ENCODE assay signal across 8 mouse cellular contexts in the genomic region with DNA sequence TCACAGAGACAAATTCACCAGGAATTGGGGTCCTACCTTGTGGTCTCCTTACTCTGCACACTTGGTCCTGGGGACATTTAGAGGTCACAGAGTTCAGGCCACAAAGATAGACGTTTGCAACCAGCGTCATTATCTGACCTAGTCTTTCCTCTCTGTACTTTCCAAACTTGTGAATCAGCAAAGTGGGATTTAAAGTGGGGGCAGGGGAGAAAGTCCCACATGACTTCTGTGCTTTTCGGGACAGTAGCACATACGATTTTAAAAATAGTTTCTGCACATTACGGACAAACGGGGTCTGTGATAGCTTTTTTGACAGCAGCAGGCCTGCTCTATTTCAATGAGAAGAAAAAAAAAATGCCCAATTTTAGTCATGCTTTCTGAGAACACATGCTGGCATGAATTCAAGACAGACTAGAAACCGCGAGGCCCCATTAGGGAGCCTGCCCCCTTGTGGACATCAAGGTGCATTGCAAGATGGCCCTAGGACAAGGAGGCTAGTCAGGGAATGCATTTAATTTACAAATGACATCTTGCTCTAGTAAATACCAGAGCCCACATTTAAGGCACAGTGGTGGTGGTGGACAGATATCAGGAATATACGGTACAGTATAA. TPM values are rescaled to one million over a fixed set of nuclear protein-coding genes. Genes with fewer than 3 reads are reported as not detected.
DNase-seq lines count a peak whose midpoint lies in the region; ATAC-seq lines count a peak whose summit lies in the region.

No protein-coding gene starts in this region.

- no peaks in the 10 kb centered on the region for H3K9me3 ChIP-seq in kidney, embryonic 16.5 days (ENCODE audit: low read length)
- H3K9me3 ChIP-seq in embryonic facial prominence, embryonic 15.5 days (replicated peaks): no peaks in the 10 kb centered on the region

- no peak overlapping the region for H3K27ac ChIP-seq in kidney, embryonic 16.5 days (ENCODE audit: low read length)
- 0 out of 2 replicates have a peak overlapping the region, but pooled peaks have one; percentile 34 for H3K27ac ChIP-seq in embryonic facial prominence, embryonic 15.5 days (replicated peaks)

- no peaks in the 10 kb centered on the region for H3K27me3 ChIP-seq in kidney, embryonic 16.5 days (ENCODE audit: insufficient read depth, low read length)
- no peaks in the 10 kb centered on the region for H3K27me3 ChIP-seq in embryonic facial prominence, embryonic 15.5 days

- 22% methylated on average over 9 of the region's 9 CpGs for WGBS in kidney, embryonic 16.5 days
- 16% methylated on average over 9 of the region's 9 CpGs for WGBS in embryonic facial prominence, embryonic 15.5 days

- no peak overlapping the region for H3K4me3 ChIP-seq in kidney, embryonic 16.5 days (ENCODE audit: low read length)
- no peak overlapping the region for H3K4me3 ChIP-seq in embryonic facial prominence, embryonic 15.5 days (replicated peaks)

- no peak for ATAC-seq in kidney, embryonic 16.5 days (ENCODE audit: low FRiP score, low TSS enrichment)
- ATAC-seq in embryonic facial prominence, embryonic 15.5 days (ENCODE audit: insufficient number of reproducible peaks, low FRiP score, low TSS enrichment, low read depth): no peak

- no peaks in the 10 kb centered on the region; the same call in 1 of the 2 replicates for H3K36me3 ChIP-seq in kidney, embryonic 16.5 days (ENCODE audit: insufficient read depth, low read length)
- 0 out of 2 replicates have a peak, but pooled peaks cover 8% of the 10 kb centered on the region for H3K36me3 ChIP-seq in embryonic facial prominence, embryonic 15.5 days

- peaks cover 10% of the 10 kb centered on the region for H3K4me1 ChIP-seq in kidney, embryonic 16.5 days (ENCODE audit: insufficient read depth, low read length)
- peaks cover 24% of the 10 kb centered on the region for H3K4me1 ChIP-seq in embryonic facial prominence, embryonic 15.5 days

- peak; percentile 60 for DNase-seq in kidney, adult 18-20 months
- DNase-seq in CD8-positive naive resting alpha-beta T cell, adult 2 months (ENCODE audit: low read depth in 2 of 2, low spot score in 2 of 2): peak; percentile 59 to 73
- DNase-seq in adrenal gland, postnatal 36 days: peak; percentile 65 to 79
- DNase-seq in kidney, postnatal 25 days: peak; percentile 55 to 57
- DNase-seq in lung, postnatal 4 days: peak; percentile 55 to 78
- peak; percentile 76 for DNase-seq in testis, postnatal 10 days (ENCODE audit: low spot score)

- H3K4me2 ChIP-seq in kidney, embryonic 16.5 days (replicated peaks; ENCODE audit: low read depth, low read length): no peak overlapping the region
- H3K4me2 ChIP-seq in embryonic facial prominence, embryonic 15.5 days (replicated peaks): peak overlapping the region; percentile 23

- H3K9ac ChIP-seq in kidney, embryonic 16.5 days (replicated peaks; ENCODE audit: low read length): no peak overlapping the region
- no peak overlapping the region for H3K9ac ChIP-seq in embryonic facial prominence, embryonic 15.5 days

RNA-seq across cellular contexts. Expression of gene Stum, which starts 55.1 kb away (rescaled TPM):
- 1.3 and 2.2 TPM in 2 replicates for polyA plus RNA-seq in kidney, embryonic 16.5 days (2015; fragmentation: Nextera tagmentation; extraction: Ambion mirVana)
- total RNA-seq in adrenal gland, postnatal 36 days (2021): under 1 TPM; 0.50 to 0.53 TPM
- polyA plus RNA-seq in embryonic facial prominence, embryonic 15.5 days (2015; fragmentation: Nextera tagmentation; extraction: Ambion mirVana): 3.8 and 5.2 TPM in 2 replicates
